Mouse (Mus musculus) lung, postnatal 4 days (tissue): ENCODE measurements around the gene Tmem243.

Experiments used
- DNase-seq, 2 experiments: peaks; one replicate each; pipeline ENCODE4 v3.0.0; 2021

The Tmem243 gene

GRCm38 (mm10) chr5:9186467-9186866 lies 86.0 kb downstream of the Tmem243 start:
- DNase-seq = no peak
